Mouse (Mus musculus) left cerebral cortex, adult 2 months (tissue): ENCODE measurements at regions not wholly inside any gene's neighbourhood (a gene's known extent, or its start where the extent isn't known, plus 50 kb on each side); places are given as distances from the start of the nearest gene placed in this dataset.

Source experiments
- DNase-seq, 2 experiments: peaks; one replicate each; pipeline ENCODE4 v3.0.0; 2021 to 2022; ENCODE audit warnings: low spot score in 2 of 2, mixed read lengths in 1 of 2; ENCODE audit errors: extremely low spot score in 1 of 2
- H3K27ac ChIP-seq: fragments of 200-600 bp; 2 replicates; pipeline ENCODE4 v1.8.1; 2022
- H3K4me3 ChIP-seq: fragments of 200-600 bp; 2 replicates; pipeline ENCODE4 v1.8.1; 2022
- CTCF ChIP-seq: fragments of 200-600 bp; IDR thresholded peaks from 2 replicates; pipeline ENCODE4 v1.8.1; 2022; ENCODE audit warnings: antibody characterized with exemption, mild to moderate bottlenecking, moderate library complexity
- intact Hi-C: fragments of 180-260 bp; cut with DNase I; formaldehyde crosslinking; loops from one replicate; pipeline ENCODE4 v1.15.1; 2025

- Histone ChIP-seq H3K27ac (no peak overlapping the region), H3K4me3 (no peak overlapping the region)
- no peak for TF ChIP-seq CTCF
- DNase-seq, result no peak
- intact Hi-C loops, result loop anchor here (5.0 kb wide), 1 partner anchor 54 kb away; no protein-coding TSS in a partner anchor
These were observed 237.1 kb upstream of the Tank start for GRCm38 (mm10) chr2:61341254-61341653.

- no peak for TF ChIP-seq CTCF
These were observed 259.2 kb upstream of the Tank start for GRCm38 (mm10) chr2:61319226-61319625.

GRCm38 (mm10) chr2:61310405-61310804 is 268.0 kb upstream of the Tank start:
- Histone ChIP-seq H3K27ac (no peak overlapping the region), H3K4me3 (no peak overlapping the region)
- DNase-seq, result no peak
- TF ChIP-seq CTCF, result no peak
- intact Hi-C loops, result no loop called here

More at GRCm38 (mm10) chr2:61319226-61319625, 259.2 kb upstream of the Tank start:
- H3K27ac ChIP-seq, result no peak overlapping the region
- no peak for DNase-seq
- intact Hi-C loops, result no loop called here
- no peak overlapping the region for H3K4me3 ChIP-seq

- no peak for TF ChIP-seq CTCF
- Histone ChIP-seq H3K4me3 (no peak overlapping the region), H3K27ac (no peak overlapping the region)
- DNase-seq, result no peak
- intact Hi-C loops, result no loop called here
These were observed 269.2 kb upstream of the Tank start for GRCm38 (mm10) chr2:61309219-61309618.

- TF ChIP-seq CTCF, result no peak
- no peak for DNase-seq
- Histone ChIP-seq H3K4me3 (no peak overlapping the region), H3K27ac (no peak overlapping the region)
- intact Hi-C loops, result no loop called here
These were observed 281.2 kb upstream of the Tank start for GRCm38 (mm10) chr2:61297135-61297534.

GRCm38 (mm10) chr2:61296606-61297005 is 281.8 kb upstream of the Tank start:
- Histone ChIP-seq H3K4me3 (no peak overlapping the region), H3K27ac (no peak overlapping the region)
- no peak for TF ChIP-seq CTCF
- no peak for DNase-seq
- intact Hi-C loops, result no loop called here

- DNase-seq, result no peak
- TF ChIP-seq CTCF, result no peak
- Histone ChIP-seq H3K27ac (no peak overlapping the region), H3K4me3 (no peak overlapping the region)
- intact Hi-C loops, result no loop called here
These were observed 283.0 kb upstream of the Tank start for GRCm38 (mm10) chr2:61295261-61295964.

- DNase-seq, result no peak
- no peak for TF ChIP-seq CTCF
- Histone ChIP-seq H3K27ac (no peak overlapping the region), H3K4me3 (no peak overlapping the region)
- intact Hi-C loops, result loop anchor here (5.0 kb wide), 1 partner anchor 54 kb away; no protein-coding TSS in a partner anchor
These were observed 290.1 kb upstream of the Tank start for GRCm38 (mm10) chr2:61288246-61288645.

- no peak for DNase-seq
- intact Hi-C loops, result loop anchor here (5.0 kb wide), 1 partner anchor 58 kb away; no protein-coding TSS in a partner anchor
- no peak overlapping the region for H3K4me3 ChIP-seq
- H3K27ac ChIP-seq, result no peak overlapping the region
- no peak for TF ChIP-seq CTCF
These were observed 293.7 kb upstream of the Tank start for GRCm38 (mm10) chr2:61284706-61285105.

GRCm38 (mm10) chr2:61283829-61284601 is 294.4 kb upstream of the Tank start:
- Histone ChIP-seq H3K4me3 (no peak overlapping the region), H3K27ac (no peak overlapping the region)
- TF ChIP-seq CTCF, result no peak
- intact Hi-C loops, result no loop called here
- DNase-seq, result no peak

GRCm38 (mm10) chr2:61272721-61273120 is 305.7 kb upstream of the Tank start:
- TF ChIP-seq CTCF, result no peak
- DNase-seq, result no peak
- no peak overlapping the region for H3K27ac ChIP-seq
- intact Hi-C loops, result loop anchor here (2.0 kb wide), 1 partner anchor 72 kb away; no protein-coding TSS in a partner anchor
- H3K4me3 ChIP-seq, result no peak overlapping the region

- no peak for TF ChIP-seq CTCF
- Histone ChIP-seq H3K4me3 (no peak overlapping the region), H3K27ac (no peak overlapping the region)
- no peak for DNase-seq
- intact Hi-C loops, result no loop called here
These were observed 304.7 kb upstream of the Rbms1 start for GRCm38 (mm10) chr2:61267706-61268105.
